Mouse (Mus musculus): ENCODE measurements at regions not wholly inside any gene's neighbourhood (a gene's known extent, or its start where the extent isn't known, plus 50 kb on each side); places are given as distances from the start of the nearest gene placed in this dataset.

- DNase-seq, result no peak
Observed at GRCm38 (mm10) chr13:69867296-69868065, 65.3 kb downstream of the Med10 start.

DNA sequence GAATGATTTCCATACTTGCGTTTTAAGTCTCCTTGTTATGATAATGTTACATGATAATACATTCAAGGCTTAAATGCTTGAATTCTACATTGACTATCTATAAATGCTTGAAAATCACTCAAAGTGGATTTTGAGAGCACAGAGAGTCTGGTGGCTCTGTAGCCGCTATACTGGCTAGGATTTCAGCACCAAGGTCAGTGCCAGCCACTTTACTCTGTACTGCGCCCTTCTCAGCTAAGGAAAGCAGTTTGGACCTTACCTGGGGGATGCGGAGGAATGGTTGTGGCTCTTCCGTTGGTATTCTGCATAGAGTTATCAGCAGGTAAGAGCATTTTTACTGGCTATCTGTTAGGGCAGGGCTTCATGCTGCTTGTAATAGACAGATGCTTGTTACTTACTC lies 94.3 kb downstream of the Med10 start:
- DNase-seq, result no peak

GRCm38 (mm10) chr13:69901139-69901538 lies 98.9 kb downstream of the Med10 start:
- DNase-seq, result no peak

GRCm38 (mm10) chr13:69906802-69907537 lies 104.8 kb downstream of the Med10 start:
- DNase-seq, result no peak

DNA sequence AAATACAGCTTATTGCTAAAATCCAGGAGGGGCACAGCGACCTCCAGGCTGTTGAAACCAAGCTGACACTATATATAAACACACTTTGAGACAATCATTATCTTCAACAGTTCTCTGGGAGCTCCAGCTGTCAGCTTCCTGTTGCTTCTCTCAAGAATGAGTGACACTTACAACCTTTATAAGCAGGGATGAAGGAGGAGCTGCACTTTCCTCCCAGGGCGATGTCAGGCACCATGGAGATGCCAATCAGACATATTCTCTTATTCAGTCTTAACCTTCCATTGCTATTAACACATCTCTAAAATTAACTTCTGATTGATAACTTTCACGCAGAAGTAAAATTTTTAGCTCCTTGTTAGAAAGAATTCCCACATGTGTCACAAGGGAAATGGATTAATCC lies 113.6 kb downstream of the Med10 start:
- no peak for DNase-seq

- DNase-seq, result no peak
Observed at GRCm38 (mm10) chr13:69932695-69933550, 130.7 kb downstream of the Med10 start.

- peak; percentile 75 for DNase-seq
Observed at GRCm38 (mm10) chr13:69933551-69933845, 131.3 kb downstream of the Med10 start.

DNA sequence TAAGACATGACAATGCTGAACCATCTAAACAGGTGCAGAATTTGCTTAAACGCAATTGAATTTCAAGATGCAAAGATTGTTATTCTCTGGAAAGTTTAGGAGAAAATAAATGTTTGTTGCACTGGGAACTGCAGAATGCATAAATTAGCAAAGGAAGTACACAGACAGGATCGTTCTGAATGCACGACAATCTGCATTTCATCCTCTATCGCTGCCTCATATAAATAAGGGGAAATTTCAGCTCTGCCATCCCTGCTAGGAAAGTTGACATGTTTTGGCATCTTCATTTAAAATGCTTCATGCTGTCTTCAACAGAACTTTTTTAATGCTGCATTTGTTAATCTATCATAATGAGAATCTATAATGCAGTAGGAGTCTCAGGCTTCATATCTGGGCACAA lies 137.6 kb downstream of the Med10 start:
- no peak for DNase-seq

DNA sequence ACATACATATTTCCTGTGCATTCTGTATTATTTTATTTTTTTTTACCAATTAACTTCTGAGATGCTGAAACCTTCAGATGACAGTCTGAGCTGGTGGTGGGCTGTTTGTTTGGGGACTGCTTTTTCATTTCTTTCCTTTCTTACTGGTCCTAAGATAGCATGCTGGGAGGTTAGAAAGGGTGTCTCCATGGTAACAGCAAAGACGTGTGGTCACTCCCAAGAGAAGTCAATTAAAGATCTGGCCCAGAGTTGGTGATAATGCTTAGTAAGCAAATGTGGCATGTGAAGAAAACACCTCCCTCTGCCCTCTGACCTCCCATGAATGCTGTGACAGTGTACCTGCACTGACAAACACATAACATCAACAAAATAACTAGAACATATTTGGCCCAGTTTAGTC lies 142.5 kb downstream of the Med10 start:
- no peak for DNase-seq

DNA sequence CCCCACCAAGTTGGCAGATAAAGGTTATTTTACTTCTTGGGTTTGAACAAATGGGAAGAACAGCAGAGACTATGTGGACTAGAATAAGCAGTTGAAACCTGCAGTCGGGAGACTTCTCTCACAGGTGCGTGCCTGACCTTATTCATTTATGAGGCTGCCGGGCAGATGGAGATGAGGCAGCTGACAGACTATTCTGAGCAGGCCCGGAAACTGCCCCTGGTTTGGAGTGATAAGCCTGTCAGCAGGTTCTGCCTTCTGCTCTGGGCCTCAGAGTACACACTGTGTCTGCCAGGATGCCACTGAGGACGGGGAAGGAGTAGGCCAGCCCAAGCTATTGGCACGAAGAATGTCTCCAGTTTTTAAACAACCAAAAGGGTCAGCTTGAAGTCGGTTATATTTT lies 144.4 kb downstream of the Med10 start:
- DNase-seq, result peak; percentile 88

GRCm38 (mm10) chr13:69952061-69952460 lies 149.9 kb downstream of the Med10 start:
- no peak for DNase-seq

DNA sequence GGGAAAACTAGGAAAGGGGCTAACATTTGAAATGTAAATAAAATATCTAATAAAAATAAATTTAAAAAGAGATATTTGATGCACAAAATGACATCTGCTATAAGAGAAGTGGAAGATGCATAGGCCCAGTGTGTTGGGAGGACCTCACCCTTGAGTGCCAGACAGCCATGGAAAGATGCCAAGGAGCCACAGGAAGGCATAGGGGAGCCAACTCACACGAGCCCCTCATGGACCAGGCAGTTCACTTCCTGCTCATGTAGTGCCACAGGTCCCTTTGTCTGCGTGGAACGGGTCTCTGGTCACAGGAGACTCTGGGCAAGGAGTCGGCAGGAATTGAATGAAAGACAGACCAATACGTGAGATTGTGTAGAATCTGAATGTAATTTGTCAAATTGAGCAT lies 152.0 kb downstream of the Med10 start:
- no peak for DNase-seq

DNA sequence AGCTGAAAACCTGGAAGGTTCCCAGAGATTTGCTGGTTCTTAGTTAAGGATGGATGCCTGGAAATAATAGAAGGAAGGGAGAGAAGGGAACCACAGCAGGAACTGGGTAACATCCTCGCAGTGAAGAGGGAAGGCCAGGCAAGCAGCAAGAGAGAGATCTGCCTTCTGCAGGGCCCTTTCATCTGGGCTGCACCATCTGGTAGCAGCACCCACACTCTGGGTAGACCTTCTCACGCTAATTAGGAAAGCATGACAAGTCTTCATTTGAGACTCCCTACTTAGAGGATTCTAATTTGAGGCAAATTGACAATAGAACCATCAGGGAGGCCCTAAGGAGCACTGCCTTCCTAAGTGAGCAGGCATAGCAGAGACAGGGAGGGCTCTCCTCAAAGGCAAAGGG lies 153.3 kb downstream of the Med10 start:
- DNase-seq, result no peak

- no peak for DNase-seq
Observed at GRCm38 (mm10) chr13:69963944-69964343, 161.7 kb downstream of the Med10 start.

- no peak for DNase-seq
Observed at GRCm38 (mm10) chr13:69971281-69972057, 169.3 kb downstream of the Med10 start.

- DNase-seq, result no peak
Observed at GRCm38 (mm10) chr13:69974835-69975234, 172.6 kb downstream of the Med10 start.

GRCm38 (mm10) chr13:69984159-69984558 lies 182.0 kb downstream of the Med10 start:
- DNase-seq, result no peak

GRCm38 (mm10) chr13:69987181-69987580 lies 185.0 kb downstream of the Med10 start:
- DNase-seq, result no peak

DNA sequence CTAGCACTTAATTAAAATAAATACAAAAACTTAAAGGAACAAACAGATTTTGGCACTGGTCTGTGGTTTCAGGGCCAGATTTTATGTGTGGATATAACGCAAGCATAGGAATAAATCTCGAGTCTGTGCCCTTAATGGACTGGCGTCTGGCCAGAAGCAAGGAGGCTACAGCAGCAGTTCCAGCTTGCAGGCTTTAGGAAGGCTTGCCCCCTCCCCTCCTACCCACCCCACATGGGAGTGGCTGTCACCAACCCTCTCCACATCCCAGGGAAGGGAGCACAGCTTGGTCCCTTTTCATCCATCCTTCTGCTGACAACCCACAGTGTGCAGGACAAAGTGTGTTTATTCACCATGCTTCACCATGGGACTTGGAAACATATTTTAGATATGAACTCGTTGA lies 186.1 kb downstream of the Med10 start:
- DNase-seq, result no peak

- DNase-seq, result peak; percentile 31
Observed at GRCm38 (mm10) chr13:69991253-69991891, 189.2 kb downstream of the Med10 start.

GRCm38 (mm10) chr13:69991892-69992261 lies 189.7 kb downstream of the Med10 start:
- no peak for DNase-seq

GRCm38 (mm10) chr13:70003591-70003990 lies 201.4 kb downstream of the Med10 start:
- no peak for DNase-seq
